Mouse (Mus musculus) ES-E14 (cell line): ENCODE data around the gene Rsrp1. TPM values are rescaled to one million over a fixed set of nuclear protein-coding genes. Genes with fewer than 3 reads are reported as not detected.

Experiments
- DNase-seq: peaks from one replicate; pipeline ENCODE4 v3.0.0-alpha.2; 2013; ENCODE audit warnings: low read depth, low spot score
- H3K27ac ChIP-seq: 2 replicates; pipeline ENCODE4 v1.5.1; 2012; ENCODE audit warnings: low read depth, mild to moderate bottlenecking, low read length, moderate library complexity, mixed read lengths; ENCODE audit not compliant: poor library complexity, insufficient read depth, severe bottlenecking
- H3K36me3 ChIP-seq: 2 replicates; pipeline ENCODE4 v1.6.1; 2012; ENCODE audit warnings: mild to moderate bottlenecking, low read length, moderate library complexity, mixed read lengths; ENCODE audit not compliant: control insufficient read depth, poor library complexity, insufficient read depth, severe bottlenecking
- H3K4me1 ChIP-seq, 2 experiments: fragments of 150-350 bp in 1 of 2; sonication (generic) in 1 of 2; 2 replicates each; pipeline ENCODE4 v1.6.1; 2012; ENCODE audit warnings: low read length in 2 of 2, mild to moderate bottlenecking in 1 of 2, mixed read lengths in 1 of 2; ENCODE audit not compliant: control insufficient read depth in 2 of 2, insufficient read depth in 2 of 2, poor library complexity in 1 of 2
- H3K4me3 ChIP-seq, 2 experiments: fragments of 150-350 bp in 1 of 2; sonication (generic) in 1 of 2; 2 replicates each; pipeline ENCODE4 v1.5.1; 2012; ENCODE audit warnings: low read length in 2 of 2, low read depth in 1 of 2, mild to moderate bottlenecking in 1 of 2, mixed read lengths in 1 of 2; ENCODE audit not compliant: insufficient read depth in 1 of 2, poor library complexity in 1 of 2, severe bottlenecking in 1 of 2
- H3K9ac ChIP-seq: 2 replicates; pipeline ENCODE4 v1.6.1; 2012; ENCODE audit warnings: low read depth, mild to moderate bottlenecking, low read length, mixed read lengths; ENCODE audit not compliant: poor library complexity, insufficient read depth, severe bottlenecking
- H3K9me3 ChIP-seq: fragments of 150-350 bp; sonication (generic); 2 replicates; pipeline ENCODE4 v1.6.1; 2012; ENCODE audit warnings: low read depth, mild to moderate bottlenecking, low read length; ENCODE audit not compliant: control insufficient read depth, insufficient read depth
- CHD2 ChIP-seq: IDR thresholded peaks from 2 replicates; pipeline ENCODE4 v1.6.1; 2014; ENCODE audit warnings: mild to moderate bottlenecking, low read depth, low read length, inconsistent platforms
- HCFC1 ChIP-seq: IDR thresholded peaks from 2 replicates; pipeline ENCODE4 v1.6.1; 2012; ENCODE audit warnings: low read length, inconsistent platforms, borderline replicate concordance; ENCODE audit not compliant: insufficient read depth
- MAFK ChIP-seq: IDR thresholded peaks from 2 replicates; pipeline ENCODE4 v1.6.1; 2014; ENCODE audit warnings: mild to moderate bottlenecking, low read depth, low read length, inconsistent platforms; ENCODE audit not compliant: insufficient read depth
- ZC3H11A ChIP-seq: IDR thresholded peaks from 2 replicates; pipeline ENCODE4 v1.6.1; 2012; ENCODE audit warnings: low read depth, mild to moderate bottlenecking, inconsistent platforms, low read length, borderline replicate concordance
- ZNF384 ChIP-seq: IDR thresholded peaks from 2 replicates; pipeline ENCODE4 v1.6.1; 2012; ENCODE audit warnings: low read depth, low read length, inconsistent platforms
- in situ Hi-C, 2 experiments: fragments of 600-800 bp; cut with MboI; formaldehyde crosslinking; loops; one replicate each; pipeline ENCODE4 v1.15.1; 2025; ENCODE audit warnings: low sequenced_read_pairs in 2 of 2, inconsistent platforms in 1 of 2; ENCODE audit not compliant: unreplicated experiment in 2 of 2
- total RNA-seq: library from RNA; depleted of rRNA; stranded (reverse); fragments of 300-350 nt; gene quantifications from 2 replicates; pipeline ENCODE4 v1.2.3, GENCODE M21; 2012

The Rsrp1 gene
- total RNA-seq, 1 experiment = 93.9 TPM

GRCm38 (mm10) chr4:134919733-134920540 is 3.5 kb upstream of the Rsrp1 start:
- in situ Hi-C loops = no loop called here
- no peak overlapping the region for H3K9ac ChIP-seq

GRCm38 (mm10) chr4:134920631-134921030 is 2.8 kb upstream of the Rsrp1 start:
- H3K4me3 ChIP-seq = no peak overlapping the region
- H3K4me1 ChIP-seq = peaks cover 5 to 6% of the 10 kb centered on the region in 2 experiments; a peak in 2 of 4 replicates
- peaks cover 17% of the 10 kb centered on the region for H3K36me3 ChIP-seq
- 0 out of 2 replicates have a peak, but pooled peaks have one; percentile 31 for TF ChIP-seq ZC3H11A
- no peak for TF ChIP-seq MAFK
- DNase-seq = no peak
- in situ Hi-C loops = no loop called here
- H3K9ac ChIP-seq = no peak overlapping the region
- H3K9me3 ChIP-seq = no peaks in the 10 kb centered on the region
- H3K27ac ChIP-seq = no peak overlapping the region

More at GRCm38 (mm10) chr4:134919733-134920540, 3.5 kb upstream of the Rsrp1 start:
- Histone ChIP-seq H3K27ac (no peak overlapping the region), H3K36me3 (peaks cover 11% of the 10 kb centered on the region), H3K4me1 (peaks cover 4 to 9% of the 10 kb centered on the region in 2 experiments; a peak in 1 of 4 replicates), H3K4me3 (no peak overlapping the region), H3K9me3 (no peaks in the 10 kb centered on the region)
- TF ChIP-seq ZNF384 = no peak
- no peak for TF ChIP-seq CHD2
- TF ChIP-seq MAFK = no peak
- no peak for TF ChIP-seq HCFC1
- no peak for TF ChIP-seq ZC3H11A
- DNase-seq = no peak

- peaks cover 5 to 7% of the 10 kb centered on the region in 2 experiments; a peak in 2 of 4 replicates for H3K4me1 ChIP-seq
- TF ChIP-seq CHD2 (no peak), ZNF384 (no peak), HCFC1 (no peak), ZC3H11A (no peak), MAFK (no peak)
Measured at GRCm38 (mm10) chr4:134921703-134922102, 1.7 kb upstream of the Rsrp1 start.

GRCm38 (mm10) chr4:134922111-134922924 is 1.1 kb upstream of the Rsrp1 start:
- peaks cover 5 to 6% of the 10 kb centered on the region in 2 experiments; a peak in 2 of 4 replicates for H3K4me1 ChIP-seq
- no peaks in the 10 kb centered on the region for H3K9me3 ChIP-seq
- in situ Hi-C loops = no loop called here

More at GRCm38 (mm10) chr4:134921703-134922102, 1.7 kb upstream of the Rsrp1 start:
- peaks cover 24% of the 10 kb centered on the region for H3K36me3 ChIP-seq
- no peaks in the 10 kb centered on the region for H3K9me3 ChIP-seq
- in situ Hi-C loops = no loop called here
- H3K9ac ChIP-seq = no peak overlapping the region
- no peak for DNase-seq
- no peak overlapping the region for H3K4me3 ChIP-seq
- H3K27ac ChIP-seq = no peak overlapping the region

More at GRCm38 (mm10) chr4:134922111-134922924, 1.1 kb upstream of the Rsrp1 start:
- Histone ChIP-seq H3K4me3 (peak overlapping the region; percentile 58 to 66), H3K27ac (peak overlapping the region; percentile 96; the same call in 1 of the 2 replicates), H3K9ac (peak overlapping the region; percentile 80), H3K36me3 (peaks cover 25% of the 10 kb centered on the region)
- TF ChIP-seq ZC3H11A (no peak), HCFC1 (no peak), MAFK (no peak), CHD2 (no peak), ZNF384 (no peak)
- no peak for DNase-seq
